Mouse (Mus musculus) kidney, adult 2 months (tissue): ENCODE measurements around the gene Poldip2. TPM values are rescaled to one million over a fixed set of nuclear protein-coding genes. Genes with fewer than 3 reads are reported as not detected.

ENCODE experiments used
- DNase-seq: peaks from one replicate; pipeline ENCODE4 v3.0.0; 2021
- H3K27ac ChIP-seq: fragments of 200-500 bp; 2 replicates; pipeline ENCODE4 v1.5.1; 2012; ENCODE audit warnings: low read depth, low read length, control low read depth, inconsistent platforms; ENCODE audit not compliant: insufficient read depth
- H3K27me3 ChIP-seq: fragments of 200-500 bp; replicated peaks from 2 replicates; pipeline ENCODE4 v1.6.1; 2012; ENCODE audit warnings: mild to moderate bottlenecking, moderate library complexity, low read length, inconsistent platforms; ENCODE audit not compliant: control insufficient read depth, insufficient read depth
- H3K36me3 ChIP-seq: fragments of 200-500 bp; 2 replicates; pipeline ENCODE4 v1.6.1; 2012; ENCODE audit warnings: mild to moderate bottlenecking, moderate library complexity, low read length, inconsistent platforms; ENCODE audit not compliant: control insufficient read depth, insufficient read depth
- H3K4me1 ChIP-seq: fragments of 200-500 bp; 2 replicates; pipeline ENCODE4 v1.6.1; 2011; ENCODE audit warnings: low read length; ENCODE audit not compliant: control insufficient read depth, insufficient read depth
- H3K4me3 ChIP-seq: fragments of 200-500 bp; 2 replicates; pipeline ENCODE4 v1.5.1; 2011; ENCODE audit warnings: mild to moderate bottlenecking, low read depth, low read length, control low read depth; ENCODE audit not compliant: insufficient read depth
- CTCF ChIP-seq: fragments of 200-500 bp; conservative IDR thresholded peaks from 2 replicates; pipeline ENCODE4 v1.5.1; 2011; ENCODE audit warnings: low read depth, mild to moderate bottlenecking, control low read depth, low read length, moderate library complexity, mixed read lengths; ENCODE audit not compliant: insufficient read depth, insufficient read length
- POLR2A ChIP-seq: fragments of 200-500 bp; IDR thresholded peaks from one replicate; pipeline ENCODE4 v1.6.1; 2011; ENCODE audit warnings: low read depth, low read length, control low read depth
- WGBS: fragments of 180-500 bp; shearing (Covaris S2); methylation state at CpG from one replicate; pipeline ENCODE4 v1.1.7; 2018; 5-methylcytosine and 5-hydroxymethylcytosine counted together
- polyA plus RNA-seq: library from polyadenylated mRNA; depleted of rRNA; stranded (reverse); fragments of >200 nt; gene quantifications from 2 replicates; pipeline ENCODE4 v1.2.3, GENCODE M21; 2012

Poldip2 gene
- polyA plus RNA-seq, 1 experiment, result 118 TPM

- no peaks in the 10 kb centered on the region for H3K36me3 ChIP-seq
- no peaks in the 10 kb centered on the region for H3K4me1 ChIP-seq
- 68% methylated on average over 7 of the region's 7 CpGs for WGBS
- H3K27ac ChIP-seq, result no peak within 1 kb of the TSS
- no peak within 1 kb of the TSS for H3K4me3 ChIP-seq
- no peaks in the 10 kb centered on the region for H3K27me3 ChIP-seq
- no peak for DNase-seq
- TF ChIP-seq POLR2A, result no peak
- TF ChIP-seq CTCF, result no peak
Observed at GRCm38 (mm10) chr11:78502909-78503650, 8.9 kb upstream of the Poldip2 start, which contains the start of gene Sebox. Sebox (plus strand) TSS chr11:78503447.

- Histone ChIP-seq H3K27ac (no peak overlapping the region), H3K4me3 (no peak overlapping the region), H3K4me1 (no peaks in the 10 kb centered on the region), H3K27me3 (no peaks in the 10 kb centered on the region), H3K36me3 (peaks cover 2% of the 10 kb centered on the region)
- TF ChIP-seq POLR2A (no peak), CTCF (no peak)
- 85% methylated on average over 3 of the region's 3 CpGs for WGBS
- no peak for DNase-seq
Observed at GRCm38 (mm10) chr11:78505430-78505829, 6.6 kb upstream of the Poldip2 start.

DNA sequence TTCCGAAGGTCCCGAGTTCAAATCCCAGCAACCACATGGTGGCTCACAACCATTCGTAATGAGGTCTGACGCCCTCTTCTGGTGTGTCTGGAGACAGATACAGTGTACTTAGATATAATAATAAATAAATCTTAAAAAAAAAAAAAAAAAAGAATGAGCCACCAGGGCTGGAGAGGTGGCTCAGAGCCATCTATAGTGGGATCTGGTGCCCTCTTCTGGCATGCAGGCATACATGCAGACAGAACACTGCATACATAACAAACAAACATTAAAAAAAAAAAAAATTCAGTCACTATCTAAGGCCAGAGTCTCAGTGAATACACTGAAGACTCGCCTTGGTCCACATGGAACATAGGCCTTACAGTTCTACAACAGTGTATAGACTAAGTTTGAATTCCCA is 2.8 kb upstream of the Poldip2 start:
- TF ChIP-seq POLR2A, result no peak
- peak; percentile 51 for TF ChIP-seq CTCF
- H3K4me1 ChIP-seq, result peaks cover 5% of the 10 kb centered on the region; the same call in 1 of the 2 replicates
- 82% methylated on average over 5 of the region's 5 CpGs for WGBS
- H3K27me3 ChIP-seq, result no peaks in the 10 kb centered on the region
- H3K36me3 ChIP-seq, result peaks cover 2% of the 10 kb centered on the region
- no peak for DNase-seq
- no peak overlapping the region for H3K27ac ChIP-seq
- no peak overlapping the region for H3K4me3 ChIP-seq

DNA sequence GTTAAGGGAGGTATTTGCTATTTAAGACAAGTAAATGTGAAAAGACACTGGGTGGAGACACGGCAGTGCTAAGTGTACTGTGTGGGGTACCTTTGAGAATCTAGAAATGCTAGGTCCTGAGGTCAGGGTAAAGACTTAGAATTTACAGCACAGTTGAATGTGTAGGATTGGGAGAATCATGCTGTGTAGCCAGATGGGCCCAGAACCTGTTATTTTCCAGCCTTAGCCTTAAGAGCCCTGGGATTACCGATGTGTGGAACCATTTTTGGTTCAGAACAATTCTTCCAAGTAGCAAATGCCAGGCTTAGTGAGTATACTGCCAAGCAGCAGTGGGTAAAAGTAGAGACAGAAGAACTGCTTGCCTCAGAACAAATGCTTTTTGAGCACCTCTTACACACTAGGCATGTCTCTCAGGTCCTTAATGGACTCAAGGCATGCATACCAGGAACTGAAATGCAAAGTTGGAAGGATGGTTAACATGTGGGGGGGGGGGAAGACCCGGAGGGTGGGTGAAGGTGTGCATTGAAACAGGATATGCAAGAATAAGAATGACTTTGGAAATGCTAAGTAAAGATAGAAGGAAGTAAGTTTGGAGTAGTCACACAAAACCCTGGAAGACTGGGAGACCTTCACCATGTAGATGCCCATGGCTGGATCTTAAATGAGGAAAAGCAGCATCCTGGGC is 1.3 kb downstream of the Poldip2 start:
- H3K4me1 ChIP-seq, result peaks cover 5% of the 10 kb centered on the region; the same call in 1 of the 2 replicates
- no peak for TF ChIP-seq POLR2A
- no peak for TF ChIP-seq CTCF
- no peaks in the 10 kb centered on the region for H3K27me3 ChIP-seq
- DNase-seq, result no peak
- WGBS, result 62% methylated on average over 3 of the region's 3 CpGs
- H3K36me3 ChIP-seq, result peaks cover 3% of the 10 kb centered on the region
- no peak overlapping the region; the same call in 1 of the 2 replicates for H3K4me3 ChIP-seq
- H3K27ac ChIP-seq, result no peak overlapping the region

DNA sequence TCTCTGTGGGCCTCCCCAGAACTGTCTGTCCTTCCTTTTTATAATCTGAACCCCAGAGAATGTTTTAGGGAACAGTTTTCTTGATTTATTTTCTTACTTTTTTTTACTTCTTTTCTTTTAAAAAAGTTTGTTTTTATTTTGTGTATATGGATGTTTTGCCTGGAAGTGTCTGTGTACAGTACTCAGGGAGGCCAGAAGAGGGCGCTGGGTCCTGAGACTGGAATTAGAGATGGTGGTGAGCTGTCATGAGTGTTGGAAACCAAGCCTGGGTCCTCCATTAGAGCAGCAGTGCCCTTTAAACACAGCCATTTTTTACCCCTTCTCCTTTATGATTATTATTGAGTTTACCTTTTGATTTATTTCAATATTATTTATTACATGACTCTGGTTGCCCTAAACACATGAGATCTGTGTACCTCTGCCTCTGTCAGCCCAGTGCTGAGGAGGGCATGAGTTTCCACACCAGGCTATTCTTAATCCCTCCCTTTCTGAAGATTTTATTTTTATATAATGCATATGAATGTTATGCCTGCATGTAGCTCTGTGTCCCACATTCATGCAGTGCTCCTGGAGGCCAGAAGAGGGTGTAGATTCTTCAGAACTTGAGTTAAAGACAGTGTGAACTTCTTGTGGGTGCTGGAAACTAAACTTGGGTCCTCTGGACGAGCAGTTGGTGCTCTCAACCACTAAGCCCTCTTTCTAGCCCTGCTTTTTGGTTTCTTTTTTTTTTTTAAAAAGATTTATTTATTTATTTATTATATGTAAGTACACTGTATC is 3.7 kb downstream of the Poldip2 start:
- H3K4me3 ChIP-seq, result no peak overlapping the region
- no peaks in the 10 kb centered on the region for H3K27me3 ChIP-seq
- no peak overlapping the region for H3K27ac ChIP-seq
- H3K4me1 ChIP-seq, result peaks cover 5% of the 10 kb centered on the region; the same call in 1 of the 2 replicates
- DNase-seq, result no peak
- TF ChIP-seq CTCF (peak; percentile 57), POLR2A (no peak)
- 66% methylated on average over 2 of the region's 2 CpGs for WGBS
- peaks cover 2% of the 10 kb centered on the region for H3K36me3 ChIP-seq

- peaks cover 8% of the 10 kb centered on the region for H3K36me3 ChIP-seq
- H3K27ac ChIP-seq, result no peak overlapping the region
- no peak for TF ChIP-seq POLR2A
- TF ChIP-seq CTCF, result no peak
- no peak for DNase-seq
- H3K4me3 ChIP-seq, result no peak overlapping the region
- WGBS, result 91% methylated on average over 10 of the region's 10 CpGs
- H3K27me3 ChIP-seq, result no peaks in the 10 kb centered on the region
- peaks cover 9% of the 10 kb centered on the region; the same call in 1 of the 2 replicates for H3K4me1 ChIP-seq
Observed at GRCm38 (mm10) chr11:78518931-78519330, 6.9 kb downstream of the Poldip2 start.
